Mouse (Mus musculus) cortical plate, adult 2 months (tissue): ENCODE data around the gene Sprtn. TPM values are rescaled to one million over a fixed set of nuclear protein-coding genes. Genes with fewer than 3 reads are reported as not detected.

Source experiments
- H3K27ac ChIP-seq: fragments of 200-500 bp; 2 replicates; pipeline ENCODE4 v1.5.1; 2012; ENCODE audit warnings: low read length, control low read depth, inconsistent platforms; ENCODE audit not compliant: insufficient read depth
- H3K4me1 ChIP-seq: fragments of 200-500 bp; 2 replicates; pipeline ENCODE4 v1.6.1; 2011; ENCODE audit warnings: low read length; ENCODE audit not compliant: control insufficient read depth, insufficient read depth
- H3K4me3 ChIP-seq: fragments of 200-500 bp; 2 replicates; pipeline ENCODE4 v1.5.1; 2011; ENCODE audit warnings: mild to moderate bottlenecking, low read length, control low read depth; ENCODE audit not compliant: insufficient read depth
- CTCF ChIP-seq: fragments of 200-500 bp; IDR thresholded peaks from 2 replicates; pipeline ENCODE4 v1.5.1; 2011; ENCODE audit warnings: mild to moderate bottlenecking, control low read depth, low read length; ENCODE audit not compliant: insufficient read depth; ENCODE audit errors: extremely low read depth
- POLR2A ChIP-seq: fragments of 200-500 bp; IDR thresholded peaks from 2 replicates; pipeline ENCODE4 v1.6.1; 2011; ENCODE audit warnings: mild to moderate bottlenecking, low read length, control low read depth; ENCODE audit not compliant: insufficient read depth; ENCODE audit errors: extremely low read depth
- polyA plus RNA-seq: library from polyadenylated mRNA; depleted of rRNA; stranded (reverse); fragments of >200 nt; gene quantifications from 2 replicates; pipeline ENCODE4 v1.2.3, GENCODE M21; 2012; rRNA removed

Sprtn gene
- polyA plus RNA-seq, 1 experiment = 16.3 TPM

- Histone ChIP-seq H3K4me3 (no peak overlapping the region), H3K4me1 (peaks cover 2% of the 10 kb centered on the region; the same call in 1 of the 2 replicates), H3K27ac (no peak overlapping the region)
- TF ChIP-seq POLR2A (no peak), CTCF (no peak)
Observed at GRCm38 (mm10) chr8:124937293-124937692, 39.6 kb downstream of the Sprtn start.

- TF ChIP-seq CTCF (no peak), POLR2A (no peak)
- Histone ChIP-seq H3K4me1 (peaks cover 6% of the 10 kb centered on the region), H3K4me3 (no peak overlapping the region), H3K27ac (no peak overlapping the region)
Observed at GRCm38 (mm10) chr8:124943801-124944200, 46.1 kb downstream of the Sprtn start.

- H3K4me1 ChIP-seq = peaks cover 6% of the 10 kb centered on the region
- H3K4me3 ChIP-seq = no peak overlapping the region
- TF ChIP-seq POLR2A = no peak
- no peak for TF ChIP-seq CTCF
- H3K27ac ChIP-seq = no peak overlapping the region
Observed at GRCm38 (mm10) chr8:124944406-124944805, 46.7 kb downstream of the Sprtn start.

GRCm38 (mm10) chr8:124947865-124948732 is 50.4 kb downstream of the Sprtn start:
- H3K4me3 ChIP-seq = peak overlapping the region; percentile 96
- TF ChIP-seq POLR2A (no peak), CTCF (no peak)
- H3K4me1 ChIP-seq = peaks cover 7% of the 10 kb centered on the region
- peak overlapping the region; percentile 72 for H3K27ac ChIP-seq

- H3K4me1 ChIP-seq = peaks cover 7% of the 10 kb centered on the region
- peak overlapping the region; percentile 96 for H3K4me3 ChIP-seq
- TF ChIP-seq POLR2A = peak; percentile 28; the same call in 1 of the 2 replicates
- TF ChIP-seq CTCF = no peak
- H3K27ac ChIP-seq = peak overlapping the region; percentile 72; the same call in 1 of the 2 replicates
Observed at GRCm38 (mm10) chr8:124948733-124949111, 51.0 kb downstream of the Sprtn start.

GRCm38 (mm10) chr8:124949209-124950068 is 51.8 kb downstream of the Sprtn start, which contains the start of gene Egln1:
Egln1 (minus strand) TSS chr8:124949324.
- peaks cover 7% of the 10 kb centered on the region for H3K4me1 ChIP-seq
- TF ChIP-seq CTCF (no peak), POLR2A (peak; percentile 33; the same call in 1 of the 2 replicates)
- H3K27ac ChIP-seq = peak within 1 kb of the TSS; percentile 97
- H3K4me3 ChIP-seq = peak within 1 kb of the TSS; percentile 96

GRCm38 (mm10) chr8:124950069-124950456 is 52.4 kb downstream of the Sprtn start:
- Histone ChIP-seq H3K27ac (peak overlapping the region; percentile 97; the same call in 1 of the 2 replicates), H3K4me1 (peaks cover 6% of the 10 kb centered on the region), H3K4me3 (peak overlapping the region; percentile 96)
- no peak for TF ChIP-seq POLR2A
- no peak for TF ChIP-seq CTCF

GRCm38 (mm10) chr8:124950865-124951264 is 53.2 kb downstream of the Sprtn start:
- Histone ChIP-seq H3K4me1 (peaks cover 4% of the 10 kb centered on the region), H3K4me3 (no peak overlapping the region), H3K27ac (no peak overlapping the region)
- TF ChIP-seq CTCF (no peak), POLR2A (no peak)

GRCm38 (mm10) chr8:124953188-124953587 is 55.5 kb downstream of the Sprtn start:
- peaks cover 3% of the 10 kb centered on the region; the same call in 1 of the 2 replicates for H3K4me1 ChIP-seq
- no peak for TF ChIP-seq POLR2A
- TF ChIP-seq CTCF = no peak
- H3K27ac ChIP-seq = no peak overlapping the region
- H3K4me3 ChIP-seq = no peak overlapping the region

- no peak for TF ChIP-seq CTCF
- TF ChIP-seq POLR2A = no peak
- H3K4me3 ChIP-seq = no peak overlapping the region
- peaks cover 3% of the 10 kb centered on the region; the same call in 1 of the 2 replicates for H3K4me1 ChIP-seq
- H3K27ac ChIP-seq = no peak overlapping the region
Observed at GRCm38 (mm10) chr8:124954572-124955082, 56.9 kb downstream of the Sprtn start.

Other genes with a start within 250 kb of the Sprtn start
- gene 2310022B05Rik, start 234.5 kb upstream of the Sprtn start, polyA plus RNA-seq = 61.1 and 64.2 TPM in 2 replicates
- gene Ttc13, start 175.9 kb upstream of the Sprtn start, polyA plus RNA-seq = 41.3 and 42.6 TPM in 2 replicates
- gene Arv1, start 175.7 kb upstream of the Sprtn start, polyA plus RNA-seq = 18.5 and 21.1 TPM in 2 replicates
- gene Fam89a, start 146.1 kb upstream of the Sprtn start, polyA plus RNA-seq = 1.1 and 1.7 TPM in 2 replicates
- 1.3 and 1.4 TPM in 2 replicates for gene Trim67, start 104.8 kb upstream of the Sprtn start, polyA plus RNA-seq
- gene Gnpat, start 34.9 kb upstream of the Sprtn start, polyA plus RNA-seq = 87.9 and 95.0 TPM in 2 replicates
- gene 2810004N23Rik, start 34.8 kb upstream of the Sprtn start, polyA plus RNA-seq = 16.7 and 17.1 TPM in 2 replicates
- gene Exoc8, start 181 bp upstream of the Sprtn start, polyA plus RNA-seq = 14.6 and 16.3 TPM in 2 replicates
- gene Egln1, start 51.4 kb downstream of the Sprtn start, polyA plus RNA-seq = 59.4 and 62.0 TPM in 2 replicates
- gene Tsnax, start 115.1 kb downstream of the Sprtn start, polyA plus RNA-seq = 220 and 231 TPM in 2 replicates
- 0.65 and 1.0 TPM in 2 replicates for gene Disc1, start 156.3 kb downstream of the Sprtn start, polyA plus RNA-seq